Mouse (Mus musculus) stomach, embryonic 15.5 days (tissue): ENCODE data around the gene Pcsk5. TPM values are rescaled to one million over a fixed set of nuclear protein-coding genes. Genes with fewer than 3 reads are reported as not detected.
A peak's percentile ranks its signal among the peaks of the same experiment; 100 is the strongest.

Source experiments
- ATAC-seq: fragments of 200-750 bp; cut with Nextera tagmentation; 2 replicates; pipeline ENCODE4 v1.8.0; 2017; ENCODE audit warnings: low read depth, moderate number of reproducible peaks, moderate TSS enrichment; ENCODE audit not compliant: insufficient read depth, low FRiP score
- H3K27ac ChIP-seq: fragments of 300-500 bp; sonication (generic); 2 replicates; pipeline ENCODE4 v1.5.1; 2015; ENCODE audit warnings: mild to moderate bottlenecking, inconsistent platforms
- H3K27me3 ChIP-seq: fragments of 300-500 bp; sonication (generic); replicated peaks from 2 replicates; pipeline ENCODE4 v1.6.1; 2015; ENCODE audit warnings: inconsistent platforms
- H3K36me3 ChIP-seq: fragments of 300-500 bp; sonication (generic); 2 replicates; pipeline ENCODE4 v1.6.1; 2015; ENCODE audit warnings: inconsistent platforms
- H3K4me1 ChIP-seq: fragments of 300-500 bp; sonication (generic); 2 replicates; pipeline ENCODE4 v1.6.1; 2015; ENCODE audit warnings: inconsistent platforms
- H3K4me2 ChIP-seq: fragments of 300-500 bp; sonication (generic); 2 replicates; pipeline ENCODE4 v1.6.1; 2015; ENCODE audit warnings: mild to moderate bottlenecking, inconsistent platforms
- H3K4me3 ChIP-seq: fragments of 300-500 bp; sonication (generic); replicated peaks from 2 replicates; pipeline ENCODE4 v1.5.1; 2015; ENCODE audit warnings: inconsistent platforms
- H3K9ac ChIP-seq: fragments of 300-500 bp; sonication (generic); 2 replicates; pipeline ENCODE4 v1.6.1; 2015; ENCODE audit warnings: inconsistent platforms
- H3K9me3 ChIP-seq: fragments of 300-500 bp; sonication (generic); 2 replicates; pipeline ENCODE4 v1.6.1; 2016; ENCODE audit warnings: inconsistent platforms
- WGBS: fragments of 180-500 bp; shearing (Covaris S2); methylation state at CpG from one replicate; pipeline ENCODE4 v1.1.7; 2015; 5-methylcytosine and 5-hydroxymethylcytosine counted together
- polyA plus RNA-seq: library from polyadenylated mRNA; unstranded; fragments of >200 nt; fragmentation: Nextera tagmentation; extraction: Ambion mirVana; gene quantifications from 2 replicates; pipeline ENCODE4 v1.2.1, GENCODE M21; 2015

The Pcsk5 gene
- polyA plus RNA-seq, 1 experiment from 2014 or later: 18.0 TPM

DNA sequence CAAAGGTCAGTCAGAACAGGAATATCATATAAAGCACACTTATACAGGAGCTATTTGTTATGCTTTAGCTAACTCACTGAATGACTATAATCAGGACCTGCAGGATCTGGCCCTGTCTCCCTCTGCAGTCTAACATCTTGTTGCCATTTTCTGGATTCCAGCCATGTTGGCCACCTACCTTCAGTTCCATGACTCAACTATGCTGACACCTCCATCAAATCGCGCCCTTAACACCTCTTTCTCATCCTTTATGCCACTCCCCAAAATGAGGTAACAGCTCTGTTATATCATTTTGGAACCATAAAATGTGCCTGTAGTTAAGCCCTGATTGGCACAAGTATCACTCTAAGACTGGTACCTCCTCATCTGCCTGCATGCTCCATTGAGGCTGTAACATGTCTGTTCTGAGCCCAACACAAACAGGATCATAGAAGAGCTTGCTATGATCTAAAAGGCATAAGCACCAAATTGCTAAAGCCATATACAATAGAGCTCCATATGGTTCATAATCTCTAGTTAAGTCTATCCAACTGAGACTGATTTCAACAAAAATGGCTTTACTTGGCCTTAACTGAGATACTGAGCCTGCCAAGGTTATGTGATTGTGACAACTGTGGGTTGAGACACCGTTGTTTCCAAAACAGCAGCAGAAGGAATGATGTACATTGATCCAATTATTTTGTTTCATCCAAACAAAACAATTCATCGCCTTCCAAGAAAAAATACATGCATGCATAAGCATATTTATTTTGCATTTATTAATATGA is 37.8 kb downstream of the Pcsk5 start:
- H3K27ac ChIP-seq: no peak overlapping the region
- no peak for ATAC-seq
- no peak overlapping the region for H3K9ac ChIP-seq
- no peaks in the 10 kb centered on the region for H3K27me3 ChIP-seq
- no peaks in the 10 kb centered on the region for H3K9me3 ChIP-seq
- peaks cover 3% of the 10 kb centered on the region; the same call in 1 of the 2 replicates for H3K4me1 ChIP-seq
- H3K4me2 ChIP-seq: no peak overlapping the region
- 83% methylated on average over 4 of the region's 4 CpGs for WGBS
- H3K36me3 ChIP-seq: no peaks in the 10 kb centered on the region
- H3K4me3 ChIP-seq: no peak overlapping the region

GRCm38 (mm10) chr19:17793457-17793856 is 44.0 kb downstream of the Pcsk5 start:
- Histone ChIP-seq H3K9ac (no peak overlapping the region), H3K27ac (no peak overlapping the region), H3K9me3 (no peaks in the 10 kb centered on the region), H3K4me2 (no peak overlapping the region), H3K27me3 (no peaks in the 10 kb centered on the region), H3K4me1 (no peaks in the 10 kb centered on the region), H3K36me3 (no peaks in the 10 kb centered on the region), H3K4me3 (no peak overlapping the region)
- WGBS: 84% methylated on average over 4 of the region's 4 CpGs
- no peak for ATAC-seq

DNA sequence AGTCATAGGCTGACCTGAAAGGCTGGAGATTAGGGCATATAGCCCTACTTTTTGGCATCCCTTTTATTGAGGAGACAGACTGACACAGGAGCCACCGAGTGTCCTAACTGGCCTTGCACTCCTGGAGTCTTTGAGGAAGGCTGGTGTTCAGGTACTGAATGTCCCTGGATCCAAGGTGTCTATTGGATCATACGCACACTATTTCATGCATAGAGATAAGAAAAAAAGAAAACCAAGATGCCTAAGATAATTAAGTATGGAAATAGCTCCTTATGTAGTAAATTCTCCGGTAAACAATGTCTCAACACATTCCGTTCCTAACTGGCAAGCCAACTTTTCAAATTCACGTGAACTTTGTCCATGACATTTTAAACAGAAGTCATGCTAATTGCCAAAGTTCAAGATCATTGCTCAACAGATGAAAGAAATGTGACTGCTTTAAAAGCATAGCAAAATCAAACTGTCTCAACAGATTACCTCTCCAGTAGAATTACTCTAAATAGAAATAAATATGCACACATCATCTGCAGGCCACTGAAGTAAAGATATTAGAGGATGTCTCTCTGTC is 45.9 kb downstream of the Pcsk5 start:
- Histone ChIP-seq H3K27ac (no peak overlapping the region), H3K4me1 (no peaks in the 10 kb centered on the region), H3K36me3 (no peaks in the 10 kb centered on the region), H3K9ac (no peak overlapping the region), H3K4me3 (no peak overlapping the region), H3K27me3 (no peaks in the 10 kb centered on the region), H3K9me3 (no peaks in the 10 kb centered on the region), H3K4me2 (no peak overlapping the region)
- WGBS: 80% methylated on average over 5 of the region's 5 CpGs
- no peak for ATAC-seq

- Histone ChIP-seq H3K27me3 (no peaks in the 10 kb centered on the region), H3K9ac (no peak overlapping the region), H3K4me1 (no peaks in the 10 kb centered on the region), H3K4me2 (no peak overlapping the region), H3K36me3 (no peaks in the 10 kb centered on the region), H3K27ac (no peak overlapping the region), H3K4me3 (no peak overlapping the region), H3K9me3 (no peaks in the 10 kb centered on the region)
- WGBS: 69% methylated on average over 10 of the region's 10 CpGs
- no peak for ATAC-seq
Observed at GRCm38 (mm10) chr19:17788617-17789317, 48.7 kb downstream of the Pcsk5 start.

DNA sequence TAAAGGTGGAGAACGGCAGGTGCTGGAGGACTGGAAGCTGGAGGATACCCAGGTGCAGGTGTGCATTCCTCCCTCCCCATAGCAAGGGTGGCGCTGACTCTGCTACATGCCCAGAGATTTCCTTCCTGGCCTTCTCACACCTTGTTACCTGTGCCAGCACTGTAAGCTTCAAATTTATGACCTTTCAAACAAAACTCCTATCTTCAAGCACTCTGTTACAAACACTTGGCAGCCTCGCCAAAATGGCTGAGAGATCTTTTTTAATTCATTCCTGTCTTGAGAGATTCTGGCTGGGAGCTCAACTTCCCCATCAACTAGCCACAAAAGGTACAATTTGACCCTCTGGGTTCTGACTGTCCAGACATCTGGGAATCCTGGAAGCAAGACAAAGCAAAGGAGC is 50.7 kb downstream of the Pcsk5 start:
- WGBS: 74% methylated on average over 3 of the region's 3 CpGs
- H3K36me3 ChIP-seq: no peaks in the 10 kb centered on the region
- ATAC-seq: no peak
- no peaks in the 10 kb centered on the region for H3K27me3 ChIP-seq
- H3K4me2 ChIP-seq: no peak overlapping the region
- no peaks in the 10 kb centered on the region for H3K9me3 ChIP-seq
- no peak overlapping the region for H3K4me3 ChIP-seq
- H3K27ac ChIP-seq: no peak overlapping the region
- H3K4me1 ChIP-seq: no peaks in the 10 kb centered on the region
- no peak overlapping the region for H3K9ac ChIP-seq

- Histone ChIP-seq H3K9ac (no peak overlapping the region), H3K4me2 (no peak overlapping the region), H3K9me3 (no peaks in the 10 kb centered on the region), H3K4me3 (no peak overlapping the region), H3K27me3 (no peaks in the 10 kb centered on the region), H3K4me1 (no peaks in the 10 kb centered on the region), H3K27ac (no peak overlapping the region), H3K36me3 (no peaks in the 10 kb centered on the region)
- ATAC-seq: no peak
- 78% methylated on average over 2 of the region's 2 CpGs for WGBS
Observed at GRCm38 (mm10) chr19:17784401-17785192, 52.8 kb downstream of the Pcsk5 start.

GRCm38 (mm10) chr19:17783231-17783630 is 54.2 kb downstream of the Pcsk5 start:
- ATAC-seq: no peak
- no peaks in the 10 kb centered on the region for H3K9me3 ChIP-seq
- WGBS: 63% methylated on average over 2 of the region's 2 CpGs

GRCm38 (mm10) chr19:17781323-17781722 is 56.1 kb downstream of the Pcsk5 start:
- Histone ChIP-seq H3K4me3 (no peak overlapping the region), H3K9me3 (no peaks in the 10 kb centered on the region), H3K27ac (no peak overlapping the region), H3K4me2 (no peak overlapping the region), H3K27me3 (no peaks in the 10 kb centered on the region), H3K4me1 (no peaks in the 10 kb centered on the region), H3K9ac (no peak overlapping the region), H3K36me3 (no peaks in the 10 kb centered on the region)
- 70% methylated on average over 4 of the region's 4 CpGs for WGBS
- no peak for ATAC-seq

More at GRCm38 (mm10) chr19:17783231-17783630, 54.2 kb downstream of the Pcsk5 start:
- no peak overlapping the region for H3K4me2 ChIP-seq
- H3K4me3 ChIP-seq: no peak overlapping the region
- H3K27ac ChIP-seq: no peak overlapping the region
- no peaks in the 10 kb centered on the region for H3K4me1 ChIP-seq
- H3K27me3 ChIP-seq: no peaks in the 10 kb centered on the region
- no peak overlapping the region for H3K9ac ChIP-seq
- H3K36me3 ChIP-seq: no peaks in the 10 kb centered on the region

DNA sequence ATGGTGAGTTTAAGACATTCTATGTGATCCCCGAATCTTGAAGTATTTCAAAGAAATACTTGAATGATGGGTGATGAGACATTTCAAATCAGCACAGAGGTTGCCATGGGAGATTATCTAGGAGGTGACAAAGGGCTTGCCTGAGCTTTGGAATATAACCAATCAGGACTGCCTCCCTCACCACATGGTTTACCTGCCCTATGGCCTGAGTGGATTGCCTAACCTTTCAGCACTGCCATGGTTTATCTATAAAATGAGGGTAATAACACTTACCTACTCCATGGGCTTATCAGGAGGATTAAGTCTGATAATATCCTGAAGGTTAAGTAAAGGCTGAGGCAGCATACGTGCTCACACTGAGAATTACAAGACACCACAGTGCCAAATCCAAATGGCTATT is 61.5 kb downstream of the Pcsk5 start:
- no peak overlapping the region for H3K9ac ChIP-seq
- H3K4me3 ChIP-seq: no peak overlapping the region
- H3K4me2 ChIP-seq: no peak overlapping the region
- H3K27ac ChIP-seq: no peak overlapping the region
- H3K36me3 ChIP-seq: no peaks in the 10 kb centered on the region
- peak; percentile 75 for ATAC-seq
- H3K9me3 ChIP-seq: no peaks in the 10 kb centered on the region
- H3K27me3 ChIP-seq: no peaks in the 10 kb centered on the region
- H3K4me1 ChIP-seq: 0 out of 2 replicates have a peak, but pooled peaks cover 2% of the 10 kb centered on the region
- WGBS: 52% methylated on average over 2 of the region's 2 CpGs

DNA sequence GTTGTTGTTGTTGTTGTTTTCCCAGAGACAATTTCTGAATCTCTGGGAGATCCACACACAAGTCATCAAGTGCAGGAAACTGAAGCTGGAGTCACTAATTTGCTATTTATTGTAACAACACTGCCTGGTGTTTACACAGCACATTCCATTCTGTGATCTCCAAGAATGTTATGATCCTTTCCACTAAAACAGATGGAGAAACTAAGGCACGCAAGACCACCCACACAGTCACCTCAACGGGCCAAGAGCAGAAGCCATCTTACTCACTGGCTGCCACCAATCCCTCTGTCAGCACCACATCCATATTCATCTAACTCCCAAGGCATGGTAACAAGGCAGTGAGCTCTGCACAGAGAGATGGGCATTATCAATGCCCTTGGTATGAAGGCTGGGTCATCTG is 62.3 kb downstream of the Pcsk5 start:
- Histone ChIP-seq H3K9ac (no peak overlapping the region), H3K4me3 (no peak overlapping the region), H3K4me1 (0 out of 2 replicates have a peak, but pooled peaks cover 2% of the 10 kb centered on the region), H3K27ac (no peak overlapping the region), H3K27me3 (no peaks in the 10 kb centered on the region), H3K9me3 (no peaks in the 10 kb centered on the region), H3K36me3 (no peaks in the 10 kb centered on the region), H3K4me2 (no peak overlapping the region)
- no peak for ATAC-seq
- WGBS: 26% methylated on average over 2 of the region's 2 CpGs

- Histone ChIP-seq H3K4me2 (no peak overlapping the region), H3K9me3 (no peaks in the 10 kb centered on the region), H3K36me3 (no peaks in the 10 kb centered on the region), H3K27me3 (no peaks in the 10 kb centered on the region), H3K9ac (no peak overlapping the region), H3K4me3 (no peak overlapping the region), H3K4me1 (0 out of 2 replicates have a peak, but pooled peaks cover 2% of the 10 kb centered on the region), H3K27ac (no peak overlapping the region)
- no peak for ATAC-seq
- WGBS: 66% methylated on average over 1 of the region's 1 CpGs
Observed at GRCm38 (mm10) chr19:17774061-17774460, 63.4 kb downstream of the Pcsk5 start.
